Mouse (Mus musculus): ENCODE results near the gene Tmem121b. TPM values are rescaled to one million over a fixed set of nuclear protein-coding genes. Genes with fewer than 3 reads are reported as not detected.

Tmem121b gene
- polyA plus RNA-seq (2014; fragmentation: Nextera tagmentation; extraction: Ambion mirVana): 0.14 and 0.17 TPM in 2 replicates

DNA sequence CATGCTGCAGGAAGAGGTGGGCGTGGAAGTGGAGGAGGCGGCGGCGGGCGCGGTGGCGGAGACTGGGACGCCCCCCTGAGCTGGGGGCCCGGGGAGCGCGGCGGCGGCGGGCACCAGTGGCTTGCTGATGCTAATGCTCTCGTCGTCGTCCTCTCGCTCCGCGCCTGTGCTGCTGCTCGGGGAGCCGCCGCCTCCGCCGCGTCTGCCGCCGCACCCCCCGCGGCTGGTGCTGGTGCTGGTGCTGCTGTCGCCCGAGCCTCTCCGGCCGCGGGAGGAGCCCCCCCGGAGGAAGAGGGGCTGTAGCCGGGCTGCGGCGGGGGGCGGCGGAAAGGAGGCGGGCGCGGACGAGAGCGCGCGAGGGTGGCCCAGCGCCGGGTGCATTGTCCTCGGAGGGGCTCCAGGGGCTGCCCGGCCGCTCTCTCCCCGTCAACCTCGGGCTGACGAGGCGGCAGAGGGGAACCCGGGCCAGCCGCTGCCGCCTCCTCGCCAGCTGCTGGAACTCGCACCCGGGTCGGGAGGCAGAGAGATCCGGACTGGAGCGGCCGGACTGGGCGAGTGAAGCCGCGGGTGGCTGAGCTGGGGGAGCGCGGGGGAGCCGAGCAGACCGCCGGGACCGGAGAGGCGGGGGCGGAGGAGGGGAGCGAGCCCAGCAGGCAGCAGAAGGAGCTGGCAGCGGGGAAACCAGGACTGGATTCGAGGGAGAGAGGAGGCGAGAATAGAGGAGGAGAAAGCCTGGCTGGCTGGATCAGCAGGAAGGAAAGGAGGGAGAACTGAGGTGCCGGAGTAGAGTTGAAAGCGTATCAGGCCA lies at the start of gene Tmem121b:
Gene Tmem121b, minus strand, starts transcription at position 434 of the 808 bp plus-strand sequence.
- no peaks in the 10 kb centered on the region for H3K36me3 ChIP-seq (ENCODE audit: insufficient read depth)
- H3K27me3 ChIP-seq (ENCODE audit: insufficient read depth, low read length): peaks cover 26% of the 10 kb centered on the region
- peak within 1 kb of the TSS; percentile 99 for H3K4me2 ChIP-seq
- WGBS: under 1% methylated on average over 74 of the region's 84 CpGs
- H3K4me1 ChIP-seq (ENCODE audit: insufficient read depth): 0 out of 2 replicates have a peak, but pooled peaks cover 9% of the 10 kb centered on the region
- peak within 1 kb of the TSS; percentile 49 for H3K9ac ChIP-seq
- H3K9me3 ChIP-seq (ENCODE audit: low read depth, low read length): no peaks in the 10 kb centered on the region
- H3K27ac ChIP-seq (ENCODE audit: low read depth): no peak within 1 kb of the TSS
- ATAC-seq (ENCODE audit: insufficient read depth): peak; percentile 77
- peak; percentile 82 for DNase-seq
- no peak for TF ChIP-seq CTCF (IDR thresholded peaks at IDR 0.05; ENCODE audit: low read depth)
- peak within 1 kb of the TSS; percentile 59 for H3K4me3 ChIP-seq (ENCODE audit: low read depth, low read length)

DNA sequence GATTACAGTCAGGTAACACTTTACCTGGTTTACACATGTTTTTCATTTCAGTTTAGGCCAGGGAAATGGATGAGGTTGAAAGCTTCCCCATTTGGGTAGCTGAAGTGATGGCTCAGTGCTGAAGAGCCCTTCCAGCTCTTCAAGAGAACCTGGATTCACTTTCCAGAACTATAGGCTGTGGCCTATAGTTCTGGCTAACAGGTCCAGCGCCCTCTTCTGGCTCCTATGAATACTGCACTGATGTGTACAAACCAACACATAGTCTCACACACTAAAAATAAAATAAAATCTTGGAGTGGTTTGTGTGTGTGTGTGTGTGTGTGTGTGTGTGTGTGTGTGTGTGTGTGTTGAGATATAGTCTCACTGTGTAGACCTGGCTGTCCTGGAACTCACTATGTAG lies 48.5 kb upstream of the Tmem121b start:
- Histone ChIP-seq H3K9me3 (ENCODE audit: low read depth, low read length) (no peaks in the 10 kb centered on the region), H3K4me3 (ENCODE audit: low read depth, low read length) (no peak overlapping the region), H3K27ac (ENCODE audit: low read depth) (no peak overlapping the region), H3K36me3 (ENCODE audit: insufficient read depth) (no peaks in the 10 kb centered on the region), H3K4me2 (no peak overlapping the region), H3K9ac (no peak overlapping the region), H3K27me3 (ENCODE audit: insufficient read depth, low read length) (no peaks in the 10 kb centered on the region), H3K4me1 (ENCODE audit: insufficient read depth) (no peaks in the 10 kb centered on the region)
- 0 out of 2 replicates have a peak, but pooled peaks have one; percentile 12 for TF ChIP-seq CTCF (IDR thresholded peaks at IDR 0.05; ENCODE audit: low read depth)
- ATAC-seq (ENCODE audit: insufficient read depth) (no peak), DNase-seq (peak; percentile 20)
- WGBS: 12% methylated on average over 1 of the region's 1 CpGs

DNA sequence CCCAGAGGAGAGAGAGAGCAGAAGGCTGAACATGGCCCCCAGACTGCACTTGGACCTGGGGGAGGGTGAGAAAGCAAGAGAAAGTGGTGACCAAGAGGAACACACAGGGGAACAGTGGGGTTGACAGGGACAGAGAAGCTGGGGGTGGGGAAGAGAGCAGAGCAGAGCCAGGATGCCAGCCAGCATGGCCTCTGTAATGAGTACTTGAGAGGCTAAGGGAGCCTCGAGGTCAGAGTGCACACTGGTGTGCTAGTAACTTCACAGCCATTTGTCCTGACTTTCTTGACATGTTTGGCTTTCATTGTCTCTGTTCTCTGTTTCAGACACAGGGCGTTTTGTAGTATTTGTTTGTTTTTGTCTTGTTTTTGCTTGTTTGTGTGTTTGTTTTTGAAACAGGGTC lies 47.8 kb upstream of the Tmem121b start:
- Histone ChIP-seq H3K4me2 (no peak overlapping the region), H3K4me1 (ENCODE audit: insufficient read depth) (no peaks in the 10 kb centered on the region), H3K9ac (no peak overlapping the region), H3K4me3 (ENCODE audit: low read depth, low read length) (no peak overlapping the region), H3K27me3 (ENCODE audit: insufficient read depth, low read length) (no peaks in the 10 kb centered on the region), H3K36me3 (ENCODE audit: insufficient read depth) (no peaks in the 10 kb centered on the region), H3K9me3 (ENCODE audit: low read depth, low read length) (no peaks in the 10 kb centered on the region), H3K27ac (ENCODE audit: low read depth) (no peak overlapping the region)
- 33% methylated on average over 2 of the region's 2 CpGs for WGBS
- ATAC-seq (ENCODE audit: insufficient read depth) (no peak), DNase-seq (no peak)
- TF ChIP-seq CTCF (IDR thresholded peaks at IDR 0.05; ENCODE audit: low read depth): no peak

DNA sequence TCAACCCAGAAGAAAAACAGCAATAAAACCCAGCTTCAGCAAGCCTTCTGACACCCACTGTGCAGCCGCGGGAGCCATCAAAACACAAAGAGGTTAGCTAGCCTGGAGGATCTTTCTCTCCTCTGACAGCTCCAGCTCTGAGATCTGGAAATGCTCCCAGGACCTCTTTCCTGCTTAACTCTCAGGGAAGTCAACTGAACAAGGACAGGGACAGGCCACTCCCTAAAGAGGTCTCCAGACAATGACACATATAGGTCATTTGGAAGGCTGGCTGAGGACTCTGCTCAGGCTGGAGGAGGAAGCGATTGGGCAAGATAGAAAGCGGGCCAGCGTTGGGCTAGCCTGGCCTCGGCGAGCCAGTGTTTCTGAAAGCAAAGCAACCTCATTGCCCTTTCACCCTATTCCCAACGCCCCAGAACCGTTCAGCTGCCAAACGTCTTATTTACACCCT lies 46.2 kb upstream of the Tmem121b start:
- DNase-seq (no peak), ATAC-seq (ENCODE audit: insufficient read depth) (no peak)
- Histone ChIP-seq H3K27me3 (ENCODE audit: insufficient read depth, low read length) (no peaks in the 10 kb centered on the region), H3K4me3 (ENCODE audit: low read depth, low read length) (no peak overlapping the region), H3K27ac (ENCODE audit: low read depth) (no peak overlapping the region), H3K4me2 (peak overlapping the region; percentile 67; the same call in 1 of the 2 replicates), H3K9ac (no peak overlapping the region), H3K36me3 (ENCODE audit: insufficient read depth) (no peaks in the 10 kb centered on the region), H3K9me3 (ENCODE audit: low read depth, low read length) (no peaks in the 10 kb centered on the region), H3K4me1 (ENCODE audit: insufficient read depth) (no peaks in the 10 kb centered on the region)
- 52% methylated on average over 10 of the region's 10 CpGs for WGBS
- TF ChIP-seq CTCF (IDR thresholded peaks at IDR 0.05; ENCODE audit: low read depth): no peak

DNA sequence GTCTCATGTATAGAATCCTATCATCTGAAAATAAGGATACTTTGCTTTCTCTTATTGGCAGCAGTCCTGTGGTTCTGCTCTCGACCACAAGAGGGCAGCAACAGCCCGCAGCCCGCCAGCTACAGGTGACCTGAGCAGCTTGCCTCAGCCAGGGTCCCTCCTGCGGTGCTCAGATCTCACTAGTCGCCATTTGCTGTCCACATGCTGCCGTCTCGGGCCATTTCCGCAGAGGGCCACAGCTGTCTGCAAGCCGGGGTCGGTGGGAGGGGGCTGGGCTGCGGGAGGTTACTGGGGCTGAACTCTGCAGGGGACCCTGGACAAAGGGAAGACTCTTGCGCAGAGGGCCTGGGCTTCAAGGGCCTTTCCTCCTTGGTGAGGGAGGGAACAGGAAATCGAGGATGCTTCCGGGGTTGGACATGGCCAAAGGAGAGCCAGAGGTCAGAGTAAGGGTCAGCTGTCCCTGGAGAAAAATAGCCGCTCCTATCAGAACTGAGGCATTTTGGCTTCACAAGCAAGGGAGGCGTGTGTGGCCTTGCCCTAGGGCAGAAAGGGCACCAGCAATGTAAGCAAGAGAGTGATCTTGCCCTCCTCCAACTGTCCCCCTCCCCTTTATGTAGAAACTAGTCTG lies 45.6 kb upstream of the Tmem121b start:
- ATAC-seq (ENCODE audit: insufficient read depth) (peak; percentile 95), DNase-seq (peak; percentile 90)
- no peaks in the 10 kb centered on the region for H3K27me3 ChIP-seq (ENCODE audit: insufficient read depth, low read length)
- peak overlapping the region; percentile 67 for H3K4me2 ChIP-seq
- TF ChIP-seq CTCF (IDR thresholded peaks at IDR 0.05; ENCODE audit: low read depth): peak; percentile 99
- peak overlapping the region; percentile 28; the same call in 1 of the 2 replicates for H3K4me3 ChIP-seq (ENCODE audit: low read depth, low read length)
- no peaks in the 10 kb centered on the region for H3K4me1 ChIP-seq (ENCODE audit: insufficient read depth)
- no peaks in the 10 kb centered on the region for H3K9me3 ChIP-seq (ENCODE audit: low read depth, low read length)
- no peaks in the 10 kb centered on the region for H3K36me3 ChIP-seq (ENCODE audit: insufficient read depth)
- 6% methylated on average over 16 of the region's 16 CpGs for WGBS
- no peak overlapping the region for H3K27ac ChIP-seq (ENCODE audit: low read depth)
- peak overlapping the region; percentile 26; the same call in 1 of the 2 replicates for H3K9ac ChIP-seq

DNA sequence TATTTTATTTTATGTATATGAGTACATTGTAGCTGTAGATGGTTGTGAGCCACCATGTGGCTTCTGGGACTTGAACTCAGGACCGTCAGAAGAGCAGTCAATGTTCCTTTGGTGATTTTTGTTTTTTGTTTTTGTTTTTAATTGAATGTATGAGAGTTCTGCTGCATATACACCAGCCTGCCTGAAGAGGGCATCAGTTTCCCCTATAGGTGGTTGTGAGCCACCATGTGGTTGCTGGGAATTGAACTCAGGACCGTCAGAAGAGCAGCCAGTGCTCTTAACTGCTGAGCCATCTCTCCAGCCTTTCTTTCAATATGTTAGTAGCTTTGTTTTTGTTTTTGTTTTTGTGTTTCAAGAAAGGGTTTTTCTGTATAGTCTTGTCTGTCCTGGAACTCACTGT lies 42.7 kb upstream of the Tmem121b start:
- Histone ChIP-seq H3K4me2 (no peak overlapping the region), H3K9me3 (ENCODE audit: low read depth, low read length) (no peaks in the 10 kb centered on the region), H3K36me3 (ENCODE audit: insufficient read depth) (no peaks in the 10 kb centered on the region), H3K9ac (no peak overlapping the region), H3K4me3 (ENCODE audit: low read depth, low read length) (no peak overlapping the region), H3K27me3 (ENCODE audit: insufficient read depth, low read length) (no peaks in the 10 kb centered on the region), H3K4me1 (ENCODE audit: insufficient read depth) (no peaks in the 10 kb centered on the region), H3K27ac (ENCODE audit: low read depth) (no peak overlapping the region)
- no peak for DNase-seq
- TF ChIP-seq CTCF (IDR thresholded peaks at IDR 0.05; ENCODE audit: low read depth): no peak
- 70% methylated on average over 2 of the region's 2 CpGs for WGBS
- no peak for ATAC-seq (ENCODE audit: insufficient read depth)

DNA sequence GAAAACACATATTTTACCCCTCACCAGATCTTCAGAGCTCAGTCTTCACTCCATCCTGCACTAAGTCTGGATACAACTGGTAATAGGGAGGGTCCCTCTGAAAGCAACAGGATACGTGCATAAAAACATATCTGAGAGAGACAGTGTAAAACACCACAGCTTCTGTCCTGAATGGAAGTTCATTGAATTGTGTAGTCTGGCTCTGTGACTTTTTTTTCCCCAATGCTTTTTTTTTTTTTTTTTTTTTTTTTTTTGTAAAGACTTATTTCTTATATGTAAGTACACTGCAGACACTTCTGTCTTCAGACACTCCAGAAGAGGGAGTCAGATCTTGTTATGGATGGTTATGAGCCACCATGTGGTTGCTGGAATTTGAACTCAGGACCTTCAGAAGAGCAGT lies 39.0 kb upstream of the Tmem121b start:
- WGBS: 76% methylated on average over 1 of the region's 1 CpGs
- no peaks in the 10 kb centered on the region for H3K27me3 ChIP-seq (ENCODE audit: insufficient read depth, low read length)
- H3K36me3 ChIP-seq (ENCODE audit: insufficient read depth): no peaks in the 10 kb centered on the region

More for the DNA sequence above, 39.0 kb upstream of the Tmem121b start:
- TF ChIP-seq CTCF (IDR thresholded peaks at IDR 0.05; ENCODE audit: low read depth): no peak
- no peak overlapping the region for H3K4me3 ChIP-seq (ENCODE audit: low read depth, low read length)
- H3K9ac ChIP-seq: no peak overlapping the region
- H3K27ac ChIP-seq (ENCODE audit: low read depth): no peak overlapping the region
- ATAC-seq (ENCODE audit: insufficient read depth) (no peak), DNase-seq (no peak)
- no peaks in the 10 kb centered on the region for H3K9me3 ChIP-seq (ENCODE audit: low read depth, low read length)
- peak overlapping the region; percentile 82; the same call in 1 of the 2 replicates for H3K4me2 ChIP-seq
- peaks cover 4% of the 10 kb centered on the region; the same call in 1 of the 2 replicates for H3K4me1 ChIP-seq (ENCODE audit: insufficient read depth)

All from lung, embryonic 14.5 days (tissue).